Mouse (Mus musculus): ENCODE data around the gene Cxcr4. TPM values are rescaled to one million over a fixed set of nuclear protein-coding genes. Genes with fewer than 3 reads are reported as not detected.
"Not testable (repeated sequence)": the region's sequence is repeated elsewhere in the genome, so short reads cannot be mapped to it uniquely, and the experiment has no call there.

Gene Cxcr4
- polyA plus RNA-seq, 1 experiment from 2014 or later: 1.6 TPM

GRCm38 (mm10) chr1:128586162-128586927 is 5.7 kb downstream of the Cxcr4 start:
- Histone ChIP-seq H3K4me2 (no peak overlapping the region), H3K27ac (no peak overlapping the region), H3K27me3 (peaks cover 32% of the 10 kb centered on the region), H3K4me1 (replicated peaks) (peaks cover 12% of the 10 kb centered on the region), H3K4me3 (replicated peaks) (no peak overlapping the region), H3K9ac (replicated peaks) (no peak overlapping the region), H3K36me3 (no peaks in the 10 kb centered on the region), H3K9me3 (no peaks in the 10 kb centered on the region)
- WGBS: 78% methylated on average over 8 of the region's 8 CpGs
- no peak for ATAC-seq (ENCODE audit: insufficient number of reproducible peaks, insufficient read depth, low FRiP score, low TSS enrichment, low read depth)

- H3K36me3 ChIP-seq: no peaks in the 10 kb centered on the region
- no peak for ATAC-seq (ENCODE audit: insufficient number of reproducible peaks, insufficient read depth, low FRiP score, low TSS enrichment, low read depth)
Observed at GRCm38 (mm10) chr1:128585396-128586161, 6.5 kb downstream of the Cxcr4 start.

GRCm38 (mm10) chr1:128584716-128585115 is 7.4 kb downstream of the Cxcr4 start:
- H3K4me2 ChIP-seq; H3K36me3 ChIP-seq; H3K9me3 ChIP-seq; H3K4me3 ChIP-seq (replicated peaks); H3K9ac ChIP-seq (replicated peaks); H3K4me1 ChIP-seq (replicated peaks); H3K27ac ChIP-seq; ATAC-seq (ENCODE audit: insufficient number of reproducible peaks, insufficient read depth, low FRiP score, low TSS enrichment, low read depth): not testable (repeated sequence)
- 92% methylated on average over 1 of the region's 1 CpGs for WGBS
- H3K27me3 ChIP-seq: peaks cover 17% of the 10 kb centered on the region

More at GRCm38 (mm10) chr1:128585396-128586161, 6.5 kb downstream of the Cxcr4 start:
- Histone ChIP-seq H3K27me3 (peaks cover 24% of the 10 kb centered on the region), H3K9ac (replicated peaks) (no peak overlapping the region), H3K4me1 (replicated peaks) (peaks cover 8% of the 10 kb centered on the region), H3K4me2 (no peak overlapping the region), H3K9me3 (no peaks in the 10 kb centered on the region), H3K4me3 (replicated peaks) (no peak overlapping the region), H3K27ac (no peak overlapping the region)
- WGBS: 72% methylated on average over 3 of the region's 3 CpGs

GRCm38 (mm10) chr1:128583279-128583872 is 8.7 kb downstream of the Cxcr4 start:
- ATAC-seq (ENCODE audit: insufficient number of reproducible peaks, insufficient read depth, low FRiP score, low TSS enrichment, low read depth): no peak
- H3K27ac ChIP-seq: no peak overlapping the region
- 42% methylated on average over 6 of the region's 6 CpGs for WGBS

GRCm38 (mm10) chr1:128580321-128580720 is 11.8 kb downstream of the Cxcr4 start:
- H3K4me1 ChIP-seq (replicated peaks): peaks cover 7% of the 10 kb centered on the region
- no peak overlapping the region for H3K4me3 ChIP-seq (replicated peaks)
- no peaks in the 10 kb centered on the region for H3K36me3 ChIP-seq
- H3K4me2 ChIP-seq: no peak overlapping the region
- no peaks in the 10 kb centered on the region for H3K9me3 ChIP-seq
- no peaks in the 10 kb centered on the region for H3K27me3 ChIP-seq
- no peak for ATAC-seq (ENCODE audit: insufficient number of reproducible peaks, insufficient read depth, low FRiP score, low TSS enrichment, low read depth)
- 85% methylated on average over 3 of the region's 3 CpGs for WGBS
- no peak overlapping the region for H3K27ac ChIP-seq
- H3K9ac ChIP-seq (replicated peaks): no peak overlapping the region

More at GRCm38 (mm10) chr1:128583279-128583872, 8.7 kb downstream of the Cxcr4 start:
- peaks cover 7% of the 10 kb centered on the region for H3K4me1 ChIP-seq (replicated peaks)
- no peak overlapping the region for H3K4me2 ChIP-seq
- no peaks in the 10 kb centered on the region for H3K9me3 ChIP-seq
- H3K9ac ChIP-seq (replicated peaks): no peak overlapping the region
- no peaks in the 10 kb centered on the region for H3K36me3 ChIP-seq
- H3K27me3 ChIP-seq: peaks cover 7% of the 10 kb centered on the region; the same call in 1 of the 2 replicates
- no peak overlapping the region for H3K4me3 ChIP-seq (replicated peaks)

- no peak overlapping the region for H3K4me2 ChIP-seq
- H3K4me1 ChIP-seq (replicated peaks): peaks cover 3% of the 10 kb centered on the region
- no peaks in the 10 kb centered on the region for H3K36me3 ChIP-seq
- 55% methylated on average over 2 of the region's 2 CpGs for WGBS
- H3K27ac ChIP-seq: no peak overlapping the region
- H3K9me3 ChIP-seq: no peaks in the 10 kb centered on the region
- H3K4me3 ChIP-seq (replicated peaks): no peak overlapping the region
- H3K9ac ChIP-seq (replicated peaks): no peak overlapping the region
- H3K27me3 ChIP-seq: no peaks in the 10 kb centered on the region
- no peak for ATAC-seq (ENCODE audit: insufficient number of reproducible peaks, insufficient read depth, low FRiP score, low TSS enrichment, low read depth)
Observed at GRCm38 (mm10) chr1:128578454-128578853, 13.6 kb downstream of the Cxcr4 start.

GRCm38 (mm10) chr1:128575096-128575495 is 17.0 kb downstream of the Cxcr4 start:
- no peak overlapping the region for H3K4me3 ChIP-seq (replicated peaks)
- 81% methylated on average over 4 of the region's 4 CpGs for WGBS
- no peaks in the 10 kb centered on the region for H3K9me3 ChIP-seq
- H3K27me3 ChIP-seq: no peaks in the 10 kb centered on the region
- ATAC-seq (ENCODE audit: insufficient number of reproducible peaks, insufficient read depth, low FRiP score, low TSS enrichment, low read depth): no peak
- H3K36me3 ChIP-seq: no peaks in the 10 kb centered on the region
- H3K4me1 ChIP-seq (replicated peaks): no peaks in the 10 kb centered on the region
- H3K9ac ChIP-seq (replicated peaks): no peak overlapping the region
- no peak overlapping the region for H3K4me2 ChIP-seq
- H3K27ac ChIP-seq: no peak overlapping the region

- Histone ChIP-seq H3K4me2 (no peak overlapping the region), H3K4me3 (replicated peaks) (no peak overlapping the region)
- 76% methylated on average over 3 of the region's 3 CpGs for WGBS
Observed at GRCm38 (mm10) chr1:128571033-128571432, 21.1 kb downstream of the Cxcr4 start.

GRCm38 (mm10) chr1:128569992-128570648 is 22.0 kb downstream of the Cxcr4 start:
- Histone ChIP-seq H3K9me3 (no peaks in the 10 kb centered on the region), H3K27me3 (no peaks in the 10 kb centered on the region), H3K4me2 (no peak overlapping the region), H3K27ac (no peak overlapping the region), H3K4me1 (replicated peaks) (no peaks in the 10 kb centered on the region), H3K9ac (replicated peaks) (no peak overlapping the region), H3K36me3 (no peaks in the 10 kb centered on the region), H3K4me3 (replicated peaks) (no peak overlapping the region)
- no peak for ATAC-seq (ENCODE audit: insufficient number of reproducible peaks, insufficient read depth, low FRiP score, low TSS enrichment, low read depth)
- WGBS: 78% methylated on average over 17 of the region's 17 CpGs

More at GRCm38 (mm10) chr1:128571033-128571432, 21.1 kb downstream of the Cxcr4 start:
- Histone ChIP-seq H3K36me3 (no peaks in the 10 kb centered on the region), H3K27me3 (no peaks in the 10 kb centered on the region), H3K4me1 (replicated peaks) (no peaks in the 10 kb centered on the region), H3K27ac (no peak overlapping the region), H3K9ac (replicated peaks) (no peak overlapping the region), H3K9me3 (no peaks in the 10 kb centered on the region)
- no peak for ATAC-seq (ENCODE audit: insufficient number of reproducible peaks, insufficient read depth, low FRiP score, low TSS enrichment, low read depth)

GRCm38 (mm10) chr1:128567224-128568197 is 24.6 kb downstream of the Cxcr4 start:
- Histone ChIP-seq H3K4me2 (no peak overlapping the region), H3K27ac (no peak overlapping the region), H3K4me3 (replicated peaks) (no peak overlapping the region), H3K27me3 (no peaks in the 10 kb centered on the region), H3K4me1 (replicated peaks) (no peaks in the 10 kb centered on the region), H3K36me3 (no peaks in the 10 kb centered on the region), H3K9ac (replicated peaks) (no peak overlapping the region), H3K9me3 (no peaks in the 10 kb centered on the region)
- no peak for ATAC-seq (ENCODE audit: insufficient number of reproducible peaks, insufficient read depth, low FRiP score, low TSS enrichment, low read depth)
- 77% methylated on average over 12 of the region's 12 CpGs for WGBS

Measured in limb, embryonic 12.5 days (tissue).